Mouse (Mus musculus): ENCODE results near the gene Mydgf. TPM values are rescaled to one million over a fixed set of nuclear protein-coding genes. Genes with fewer than 3 reads are reported as not detected.

Gene Mydgf
- total RNA-seq, 2 experiments from 2014 or later, result 16.9 to 17.6 TPM

DNA sequence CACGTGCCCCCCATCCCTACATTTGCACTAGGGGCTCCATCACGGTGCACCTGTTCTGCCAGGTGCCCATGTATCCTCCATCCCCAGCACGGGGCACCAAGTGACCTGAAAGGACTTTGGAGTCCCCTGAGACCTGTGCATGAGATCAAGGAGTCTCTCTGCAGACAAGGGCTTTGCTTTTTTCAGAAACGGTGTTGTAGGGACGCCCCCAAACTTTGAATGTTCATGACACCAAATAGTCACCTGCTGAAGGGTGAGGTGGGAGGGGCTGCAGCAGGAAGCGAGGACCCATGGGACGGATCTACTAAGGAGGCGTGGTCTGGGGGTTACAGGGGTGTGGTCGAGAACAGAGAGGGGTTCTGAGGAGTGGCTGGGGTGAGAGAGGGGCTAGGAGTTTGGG is 35.4 kb downstream of the Mydgf start:
- intact Hi-C loops (cut with DNase I), result no loop called here
- DNase-seq, result no peak

DNA sequence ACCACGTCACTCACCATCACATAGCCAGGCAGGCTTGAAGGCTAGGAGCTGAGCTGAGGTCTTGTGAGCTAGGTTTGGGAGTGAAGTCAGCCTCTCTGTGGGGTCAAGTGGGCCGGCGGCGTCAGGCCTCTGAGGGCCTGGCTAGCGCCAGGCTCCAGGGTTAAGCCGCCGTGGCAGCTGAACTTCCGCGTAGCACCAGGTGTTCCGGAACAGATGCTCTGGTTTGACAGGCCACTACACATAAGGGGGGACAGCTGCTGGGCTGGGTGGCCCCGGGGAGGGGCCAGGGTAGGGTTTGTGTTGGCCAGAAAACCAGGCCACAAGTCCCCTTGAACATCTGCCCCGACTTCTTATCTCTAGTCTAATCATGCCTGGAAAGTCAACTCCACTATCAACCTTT is 36.3 kb downstream of the Mydgf start:
- DNase-seq, result no peak
- intact Hi-C loops (cut with DNase I), result no loop called here

DNA sequence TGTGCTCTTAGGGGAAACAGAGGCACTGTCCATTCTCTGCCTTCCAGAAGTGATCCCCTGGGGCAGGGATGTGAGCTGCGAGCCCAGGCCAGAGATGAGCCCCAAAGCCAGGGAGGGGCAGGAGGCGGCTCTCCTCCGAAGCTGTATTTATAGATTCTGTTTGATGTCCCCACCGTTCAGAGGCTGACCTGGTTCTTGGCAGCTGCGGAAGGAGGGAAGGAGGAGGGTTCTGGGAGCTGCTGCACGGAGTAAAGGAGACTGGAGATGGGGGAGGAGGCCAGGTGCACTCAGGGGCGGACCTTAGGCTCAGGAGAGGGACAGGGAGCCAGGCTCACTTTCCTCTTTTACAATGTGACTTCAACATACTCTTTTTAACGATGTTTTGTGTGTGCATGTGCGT is 37.6 kb downstream of the Mydgf start:
- intact Hi-C loops (cut with DNase I), result no loop called here
- no peak for DNase-seq

DNA sequence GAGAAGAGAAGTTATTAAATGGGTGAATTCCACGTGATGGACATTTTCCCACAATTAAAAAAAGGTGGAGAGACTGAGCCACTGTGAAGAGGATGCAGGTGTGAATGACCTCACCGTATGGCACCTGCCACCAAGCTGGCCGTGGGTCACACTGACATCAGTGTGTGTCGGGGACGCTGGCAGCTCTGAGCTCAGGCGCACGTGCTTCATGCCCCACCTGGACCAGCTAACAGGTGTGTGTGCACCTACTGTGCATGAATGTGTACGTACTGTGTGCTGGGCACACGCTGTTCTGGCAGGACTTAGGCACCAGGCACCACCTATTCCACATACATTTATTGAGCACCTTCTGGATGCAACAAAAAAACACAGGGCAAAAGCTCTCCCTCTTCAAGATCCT is 39.2 kb downstream of the Mydgf start:
- intact Hi-C loops (cut with DNase I), result no loop called here
- DNase-seq, result no peak

DNA sequence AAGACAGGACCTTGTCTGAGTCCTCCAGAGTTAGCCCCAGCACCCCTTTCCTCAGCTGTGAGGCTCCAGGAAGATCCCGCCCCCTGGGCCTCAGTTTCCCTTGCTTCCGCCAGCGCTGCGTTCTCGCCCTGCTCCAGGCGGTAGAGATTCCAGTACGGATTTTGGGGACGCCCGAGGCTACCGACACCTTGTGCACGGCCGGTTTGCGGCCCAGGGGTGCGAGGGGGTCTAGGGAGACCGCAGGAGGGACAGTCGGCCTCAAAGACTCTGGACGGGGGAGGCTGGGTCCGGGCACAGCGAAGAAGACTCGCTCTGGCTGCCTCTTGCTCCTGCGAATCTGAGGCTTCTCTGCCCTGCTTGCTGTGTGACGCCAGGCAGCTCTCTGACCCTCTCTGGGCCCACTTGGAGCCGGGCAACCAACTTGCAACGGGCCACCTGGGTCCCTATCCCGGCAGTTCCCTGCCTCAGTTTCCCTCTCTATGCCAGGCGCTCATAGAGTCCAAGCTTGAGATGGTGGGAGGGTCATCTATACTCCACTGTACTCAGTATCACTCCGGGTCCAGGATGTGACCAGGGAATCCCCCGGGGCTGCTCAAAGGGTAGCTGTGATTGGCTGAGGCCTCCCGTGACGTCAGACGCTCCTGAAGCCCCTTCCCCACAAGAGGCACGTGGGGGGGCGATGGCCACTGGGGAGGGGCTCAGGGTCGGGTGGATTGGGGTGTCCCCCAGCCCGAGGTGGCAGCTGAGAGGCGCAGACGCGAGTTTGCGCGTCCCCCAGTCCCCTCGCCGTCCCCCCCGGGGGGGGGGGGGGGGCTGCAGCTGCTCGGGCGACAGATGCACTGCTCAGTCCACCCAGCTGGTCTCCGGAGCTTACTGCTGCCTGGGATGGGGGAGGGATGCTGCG is 41.8 kb downstream of the Mydgf start:
- DNase-seq, result no peak
- intact Hi-C loops (cut with DNase I), result loop anchor here (2.0 kb wide), 1 partner anchor 17 kb away; no protein-coding TSS in a partner anchor

DNA sequence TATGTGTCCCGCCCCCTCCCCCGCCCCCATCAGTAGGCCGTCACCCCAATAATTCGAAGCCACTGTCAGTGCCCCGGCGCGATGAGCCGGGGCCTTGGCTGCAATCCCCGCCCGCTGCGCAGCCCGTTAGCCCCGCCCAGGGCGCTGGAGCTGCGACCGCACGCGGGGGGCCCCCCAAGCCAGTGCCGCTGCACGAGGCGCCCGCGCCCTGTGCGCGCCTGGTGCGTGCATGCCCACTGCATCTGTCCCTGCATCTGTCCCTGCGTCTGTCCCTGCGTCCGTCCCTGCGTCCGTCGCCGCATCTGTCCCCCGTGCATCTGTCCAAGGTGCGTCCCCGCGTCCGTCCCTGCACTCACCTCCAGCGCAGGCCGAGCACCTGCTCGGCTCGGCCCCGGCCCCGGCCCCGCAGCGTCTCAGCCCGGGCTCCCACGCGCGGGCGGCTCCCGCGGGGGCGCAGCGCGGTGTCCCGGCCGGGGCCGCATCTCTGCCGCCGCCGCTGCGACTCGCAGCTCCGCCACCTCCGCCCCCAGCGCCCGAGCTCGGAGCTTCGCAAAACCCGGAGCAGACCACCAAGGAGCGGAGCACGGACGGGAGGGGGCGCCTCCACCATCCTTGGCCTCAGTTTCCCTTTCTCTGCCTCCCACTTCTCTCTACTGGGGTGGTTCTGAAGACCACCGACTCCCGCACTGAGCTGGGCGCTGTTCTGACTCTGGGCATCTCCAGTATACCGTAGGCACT is 43.7 kb downstream of the Mydgf start, which contains the start of gene Sema6b:
TSS of gene Sema6b (minus strand) at position 486 of the 738 bp plus-strand sequence.
- DNase-seq, result peak in 1 of 2 experiments; percentile 49
- intact Hi-C loops (cut with DNase I), result loop anchor here (2.0 kb wide), 1 partner anchor 19 kb away; no protein-coding TSS in a partner anchor

DNA sequence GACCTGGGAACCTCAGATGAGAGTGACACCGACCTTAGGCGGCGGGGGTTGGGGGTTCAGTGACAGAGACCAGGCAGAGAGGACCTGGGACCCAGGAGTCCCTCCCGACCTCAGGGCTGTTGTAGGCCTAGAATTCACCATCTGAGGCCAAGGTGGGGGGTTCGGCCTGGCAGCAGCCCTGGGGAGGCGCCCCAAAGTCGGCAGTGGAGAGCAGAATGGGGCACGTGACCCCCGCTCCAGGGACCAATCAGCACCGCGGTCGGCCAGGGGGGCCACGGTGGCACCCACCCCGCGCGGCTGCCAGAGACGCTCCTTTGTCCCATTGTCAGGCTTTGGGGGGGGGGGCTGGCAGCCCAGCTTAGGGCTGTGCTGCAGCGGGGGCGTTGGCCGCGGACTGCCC is 44.4 kb downstream of the Mydgf start:
- no peak for DNase-seq
- intact Hi-C loops (cut with DNase I), result no loop called here

DNA sequence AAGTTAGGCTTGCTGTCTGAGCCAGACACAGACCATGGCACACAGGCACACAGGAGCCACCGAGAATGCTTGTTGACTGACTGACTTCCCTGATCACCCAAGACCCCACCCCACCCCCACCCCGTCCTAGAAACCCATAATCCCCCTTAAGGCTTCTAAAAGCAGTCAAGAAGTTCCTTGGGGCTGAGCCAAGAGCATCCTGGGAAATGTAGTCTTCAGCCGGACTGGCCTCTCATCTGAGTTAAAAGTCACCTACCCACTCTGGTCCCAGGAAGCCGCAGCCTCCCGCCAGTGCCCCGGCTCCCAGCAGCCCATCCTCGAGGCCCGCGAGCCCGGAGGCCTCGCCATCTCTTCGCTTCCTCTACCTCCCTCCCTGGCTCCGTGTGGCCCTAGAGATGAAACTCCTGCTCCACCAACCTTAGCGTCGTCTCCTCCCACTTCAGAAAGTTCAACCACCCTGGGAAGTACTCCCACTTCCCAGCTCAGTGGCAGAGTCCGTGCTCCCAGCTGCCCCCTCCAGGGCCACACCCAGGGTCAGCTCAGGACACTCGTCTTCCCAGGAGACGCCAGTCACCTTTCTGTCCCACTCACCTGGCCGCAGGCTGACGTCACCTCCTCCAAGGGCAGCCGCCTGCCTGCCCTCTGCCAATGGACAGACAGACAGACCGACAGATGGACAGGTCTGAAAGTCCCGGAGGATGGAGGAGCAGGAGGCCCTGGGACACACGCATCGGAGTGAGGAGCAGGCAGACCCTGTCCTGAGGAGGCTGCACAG is 45.7 kb downstream of the Mydgf start:
- no peak for DNase-seq
- intact Hi-C loops (cut with DNase I), result no loop called here

DNA sequence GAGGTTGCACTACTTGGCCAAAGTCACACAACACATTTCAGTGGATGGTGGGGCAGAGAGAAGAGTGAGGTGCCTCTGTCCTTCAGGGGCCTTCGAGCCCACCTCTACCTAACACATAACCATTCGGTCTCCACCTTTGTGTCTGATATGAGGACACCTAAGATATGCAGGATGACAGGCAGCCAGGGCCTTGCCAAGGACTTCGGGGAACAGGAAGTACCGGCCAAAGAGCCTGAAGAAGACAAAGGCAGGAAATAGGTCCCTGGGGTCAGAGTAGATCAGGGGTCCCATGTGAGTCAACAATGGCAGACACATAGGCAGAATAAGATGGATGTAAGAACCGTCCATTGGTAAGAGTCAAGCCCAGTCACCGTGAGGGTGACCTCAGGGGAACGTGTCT is 47.2 kb downstream of the Mydgf start:
- no peak for DNase-seq
- intact Hi-C loops (cut with DNase I), result no loop called here

DNA sequence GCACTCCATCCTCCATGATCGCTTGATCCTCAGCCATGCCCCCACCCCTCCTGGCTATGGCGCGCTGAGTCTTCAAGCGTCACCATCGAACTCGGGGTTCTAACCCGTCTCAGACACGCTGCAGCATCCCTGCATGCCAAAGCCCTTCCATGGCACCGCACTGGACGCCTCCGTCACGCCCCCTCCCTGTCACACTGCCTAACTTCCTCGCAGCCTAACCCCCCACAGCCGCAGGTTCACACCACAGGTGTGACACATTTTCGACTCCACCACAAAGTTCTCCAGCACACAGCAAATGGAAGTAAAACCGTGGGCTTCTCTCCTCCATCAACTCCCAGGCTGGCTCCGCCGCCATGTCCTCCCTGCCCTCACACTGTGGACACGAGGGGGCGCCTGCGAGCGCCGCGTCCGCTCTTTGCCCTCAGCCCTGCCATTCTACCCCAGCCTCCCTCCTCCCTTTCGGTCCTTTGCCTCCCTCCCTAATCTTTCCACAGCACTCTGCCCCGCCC is 49.2 kb downstream of the Mydgf start:
- intact Hi-C loops (cut with DNase I), result loop anchor here (5.0 kb wide), 1 partner anchor 213 kb away; no protein-coding TSS in a partner anchor
- DNase-seq, result peak; percentile 64 to 67

DNA sequence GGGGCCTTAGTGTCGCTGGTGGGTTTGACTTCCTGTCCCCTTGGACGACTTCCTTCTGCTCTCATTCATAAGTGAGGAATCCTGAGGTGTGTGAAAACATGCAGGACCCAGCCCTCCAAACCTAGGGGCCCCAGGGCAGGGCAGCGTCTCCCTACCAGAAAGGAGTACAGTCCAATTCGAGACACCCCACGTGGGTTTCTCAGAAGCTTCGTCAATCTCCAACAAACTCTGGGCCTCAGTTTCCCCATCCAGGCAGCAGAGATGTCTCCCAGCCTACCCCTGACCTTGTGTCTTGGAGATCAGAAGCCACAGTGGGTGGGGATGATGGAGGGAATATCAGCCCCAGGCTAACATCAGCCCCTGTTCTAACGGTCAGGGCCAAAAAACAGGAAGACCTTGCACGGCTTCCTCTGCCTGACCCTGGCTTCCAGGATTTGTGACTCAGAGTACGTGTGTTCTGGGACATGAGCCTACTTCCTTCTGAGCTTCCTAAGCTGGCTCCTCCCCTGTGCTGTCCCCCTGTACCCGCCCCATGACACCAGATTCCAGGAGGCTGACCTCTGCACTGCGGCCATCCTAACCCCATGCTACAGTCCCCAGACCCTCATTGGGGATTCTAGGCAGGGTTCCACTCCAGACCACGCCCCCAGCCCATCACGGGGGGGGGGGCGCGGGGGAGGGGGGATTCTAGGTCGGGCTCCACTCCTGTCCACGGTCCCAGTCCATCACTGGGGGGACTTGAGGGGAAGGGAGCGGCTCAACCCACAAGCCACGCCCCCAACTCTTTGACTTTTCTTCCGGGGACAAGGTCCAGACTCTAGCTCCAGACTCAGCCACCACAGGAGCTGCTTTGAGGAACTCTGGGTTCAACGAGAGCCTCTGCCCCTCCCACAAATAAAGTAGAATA is 50.0 kb downstream of the Mydgf start:
- intact Hi-C loops (cut with DNase I), result loop anchor here (2.0 to 5.0 kb wide), 2 partner anchors 25 to 214 kb away; no protein-coding TSS in a partner anchor
- DNase-seq, result peak; percentile 59 to 66

DNA sequence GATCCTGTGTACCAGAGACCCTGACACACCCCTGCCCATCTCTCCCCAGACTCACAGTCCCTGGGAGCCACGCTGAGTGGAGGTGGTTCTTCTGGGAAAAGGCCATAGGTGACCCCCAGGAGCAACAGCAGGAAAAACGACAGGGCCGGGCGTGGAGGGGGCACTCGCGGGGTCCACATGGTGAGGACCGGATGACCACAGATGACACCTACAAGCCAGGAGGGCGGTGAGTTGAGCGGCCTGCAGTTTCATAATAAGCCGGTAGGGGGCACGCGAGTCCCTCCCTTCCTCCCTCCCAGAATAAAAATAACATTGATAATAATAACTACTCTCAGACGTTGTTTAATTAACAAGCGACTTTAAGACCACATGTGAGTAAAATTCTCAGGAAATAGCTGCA is 51.1 kb downstream of the Mydgf start:
- intact Hi-C loops (cut with DNase I), result loop anchor here (2.0 to 5.0 kb wide), 2 partner anchors 26 to 215 kb away; no protein-coding TSS in a partner anchor
- DNase-seq, result peak in 1 of 2 experiments; percentile 65

DNA sequence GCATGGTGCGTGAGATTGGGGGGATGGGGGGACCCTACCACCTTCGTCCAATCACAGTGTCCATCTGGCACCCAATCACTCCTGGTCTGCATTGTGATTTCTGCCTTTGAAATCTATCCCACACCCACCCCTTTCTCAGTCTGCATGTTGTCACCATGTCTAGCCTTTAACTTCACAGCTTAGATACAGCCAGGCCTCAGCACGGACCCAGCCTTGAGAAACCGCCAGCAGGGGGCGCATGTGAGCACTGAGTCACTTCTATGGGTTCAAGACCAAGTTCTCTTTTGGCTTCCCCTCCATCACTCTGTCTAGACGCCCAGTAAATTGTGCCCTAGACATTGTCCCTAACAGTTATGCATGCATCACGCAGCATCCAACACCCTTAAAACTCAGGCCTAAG is 51.9 kb downstream of the Mydgf start:
- peak; percentile 57 to 66 for DNase-seq
- intact Hi-C loops (cut with DNase I), result loop anchor here (2.0 to 5.0 kb wide), 3 partner anchors 27 to 215 kb away; no protein-coding TSS in a partner anchor

DNA sequence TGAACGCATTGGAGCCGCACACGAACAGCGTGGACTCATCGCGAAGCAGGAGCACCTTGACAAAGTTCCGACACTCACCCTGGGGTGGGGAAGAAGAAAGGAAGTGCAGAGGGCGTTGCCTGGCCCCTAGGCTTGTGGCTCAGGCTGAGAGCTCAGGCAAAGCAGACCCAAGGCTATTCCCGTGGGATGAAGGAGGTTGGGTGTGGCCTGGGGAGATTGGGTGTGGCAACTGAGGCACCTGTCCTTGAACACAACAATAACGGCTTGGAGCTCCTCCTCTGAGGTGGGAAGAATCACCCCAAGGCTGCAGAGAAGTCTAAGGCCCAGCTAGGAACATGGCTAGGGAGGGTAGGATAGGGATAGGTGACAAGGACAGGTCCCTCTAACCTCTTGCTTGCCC is 52.6 kb downstream of the Mydgf start:
- no peak for DNase-seq
- intact Hi-C loops (cut with DNase I), result loop anchor here (2.0 to 5.0 kb wide), 2 partner anchors 120 to 216 kb away; no protein-coding TSS in a partner anchor

DNA sequence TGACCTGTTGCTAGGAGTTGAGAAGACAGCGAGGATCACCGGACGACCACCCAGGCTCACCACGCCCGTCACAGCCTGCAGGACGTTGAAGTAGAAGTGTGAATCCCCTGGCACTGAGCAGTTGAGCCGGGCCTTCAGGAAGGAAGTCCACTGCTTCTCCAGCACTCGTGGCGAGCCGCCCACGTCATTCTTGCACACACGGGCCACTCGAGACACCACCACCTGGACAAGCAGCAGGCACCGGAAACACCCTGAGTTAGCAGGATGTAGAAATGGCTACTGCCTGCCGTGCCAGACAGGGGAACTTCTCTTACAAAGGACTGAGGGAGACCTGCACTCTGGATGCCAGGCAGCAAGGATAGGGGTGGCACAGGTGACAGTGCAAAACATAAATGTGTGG is 55.5 kb downstream of the Mydgf start:
- intact Hi-C loops (cut with DNase I), result no loop called here
- no peak for DNase-seq

DNA sequence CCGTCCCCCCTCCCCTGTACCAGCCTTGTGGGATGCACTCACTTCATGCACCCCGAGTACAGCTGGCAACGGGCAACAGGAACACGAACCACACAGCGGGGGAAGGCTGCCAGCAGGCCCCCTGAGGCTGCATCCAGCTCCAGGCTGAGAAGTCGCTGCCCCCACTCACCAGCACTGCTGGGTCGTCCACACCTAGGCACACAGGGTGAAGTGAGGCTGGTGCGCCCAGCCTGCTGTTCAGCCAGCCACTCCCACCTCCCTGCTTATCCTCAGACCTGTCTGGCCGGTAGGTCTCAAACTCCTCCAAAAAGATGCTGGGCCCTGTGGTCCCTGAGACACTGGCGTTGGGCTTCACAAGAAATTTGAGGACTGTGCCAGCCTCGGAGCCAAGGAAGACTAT is 57.5 kb downstream of the Mydgf start:
- DNase-seq, result no peak
- intact Hi-C loops (cut with DNase I), result no loop called here

Data from gastrocnemius, postnatal 36 days (tissue).